Mouse (Mus musculus) myocyte (in vitro differentiated cells): ENCODE results near the gene Ada.

Source experiments
- CEBPB ChIP-seq: IDR thresholded peaks from 2 replicates; pipeline ENCODE4 v1.6.1; 2011; ENCODE audit warnings: mild to moderate bottlenecking, moderate library complexity; ENCODE audit not compliant: poor library complexity, insufficient read depth, severe bottlenecking
- MAX ChIP-seq: IDR thresholded peaks from one replicate; pipeline ENCODE4 v1.6.1; 2011; ENCODE audit warnings: low read depth, mild to moderate bottlenecking, control low read depth
- MYOD1 ChIP-seq, 3 experiments: IDR thresholded peaks; one replicate each; pipeline ENCODE4 v1.6.1; 2011; ENCODE audit warnings: control low read depth in 2 of 3, low read depth in 2 of 3, mild to moderate bottlenecking in 2 of 3, moderate library complexity in 1 of 3; ENCODE audit not compliant: insufficient read length in 2 of 3, control insufficient read depth in 1 of 3
- MYOG ChIP-seq, 3 experiments: IDR thresholded peaks; one replicate each; pipeline ENCODE4 v1.6.1; 2011; ENCODE audit warnings: control low read depth in 2 of 3, low read depth in 2 of 3, mild to moderate bottlenecking in 2 of 3; ENCODE audit not compliant: insufficient read length in 2 of 3, control insufficient read depth in 1 of 3, insufficient read depth in 1 of 3
- POLR2A ChIP-seq: IDR thresholded peaks from one replicate; pipeline ENCODE4 v1.6.1; 2011; ENCODE audit warnings: low read depth, mild to moderate bottlenecking, control low read depth, moderate library complexity; ENCODE audit not compliant: insufficient read length
- POLR2AphosphoS2 ChIP-seq: IDR thresholded peaks from one replicate; pipeline ENCODE4 v1.6.1; 2011; ENCODE audit warnings: low read depth, control low read depth; ENCODE audit not compliant: insufficient read length
- REST ChIP-seq: IDR thresholded peaks from one replicate; pipeline ENCODE4 v1.6.1; 2011; ENCODE audit warnings: mild to moderate bottlenecking, control low read depth, moderate library complexity; ENCODE audit not compliant: insufficient read depth, insufficient read length
- TCF12 ChIP-seq: IDR thresholded peaks from one replicate; pipeline ENCODE4 v1.6.1; 2011; ENCODE audit warnings: mild to moderate bottlenecking, control low read depth; ENCODE audit not compliant: poor library complexity, insufficient read depth, severe bottlenecking
- USF1 ChIP-seq: IDR thresholded peaks from one replicate; pipeline ENCODE4 v1.6.1; 2011; ENCODE audit warnings: low read depth, mild to moderate bottlenecking, control low read depth, moderate library complexity

DNA sequence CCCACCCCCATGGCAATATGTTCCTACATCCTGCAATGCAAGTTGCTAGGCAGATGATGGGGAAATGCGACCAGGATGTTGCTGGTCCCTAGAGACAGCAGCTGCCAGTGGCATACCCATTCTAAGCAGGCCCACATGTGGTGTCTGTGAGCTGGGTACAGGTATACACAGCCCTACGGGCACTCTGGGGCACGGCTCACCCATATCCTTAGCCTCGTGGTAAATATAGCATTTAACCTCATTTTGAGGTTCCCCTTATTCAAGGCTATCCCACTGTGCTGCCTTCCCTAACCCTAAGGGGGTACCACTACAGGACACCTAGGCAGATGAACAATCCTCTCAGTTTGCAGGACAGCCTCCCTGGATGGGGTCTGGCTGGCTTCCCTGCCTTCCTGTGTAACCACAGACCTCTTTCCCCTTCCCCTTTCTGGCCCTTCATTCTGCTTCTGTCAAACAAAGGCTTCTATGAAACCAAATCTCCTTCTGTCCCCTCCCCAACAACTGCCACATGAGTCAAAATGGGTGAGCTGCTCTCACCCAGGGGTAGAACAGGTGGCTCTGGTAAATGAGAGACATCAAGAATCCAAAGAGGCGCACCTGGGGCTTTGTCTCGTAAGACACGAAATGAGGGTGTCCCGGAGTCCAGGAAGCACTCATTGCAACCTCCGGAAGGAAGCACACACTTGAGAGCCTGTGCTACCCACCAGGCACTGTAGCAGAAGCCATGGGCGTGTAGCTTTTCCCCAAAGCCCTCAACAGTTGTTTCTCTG, 5.1 kb downstream of the Ada start:
- TF ChIP-seq POLR2A (no peak), MAX (no peak), TCF12 (no peak), MYOG (IDR thresholded peaks at IDR 0.05; ENCODE audit: control insufficient read depth in 1 of 3, insufficient read depth in 1 of 3, insufficient read length in 2 of 3, low read depth in 2 of 3) (no peak), POLR2AphosphoS2 (no peak), MYOD1 (IDR thresholded peaks at IDR 0.05; ENCODE audit: control insufficient read depth in 1 of 3, insufficient read length in 2 of 3, low read depth in 2 of 3) (no peak), USF1 (no peak), CEBPB (no peak), REST (no peak)
